Mouse (Mus musculus): ENCODE data around the gene Kcnj3.

The Kcnj3 gene

DNA sequence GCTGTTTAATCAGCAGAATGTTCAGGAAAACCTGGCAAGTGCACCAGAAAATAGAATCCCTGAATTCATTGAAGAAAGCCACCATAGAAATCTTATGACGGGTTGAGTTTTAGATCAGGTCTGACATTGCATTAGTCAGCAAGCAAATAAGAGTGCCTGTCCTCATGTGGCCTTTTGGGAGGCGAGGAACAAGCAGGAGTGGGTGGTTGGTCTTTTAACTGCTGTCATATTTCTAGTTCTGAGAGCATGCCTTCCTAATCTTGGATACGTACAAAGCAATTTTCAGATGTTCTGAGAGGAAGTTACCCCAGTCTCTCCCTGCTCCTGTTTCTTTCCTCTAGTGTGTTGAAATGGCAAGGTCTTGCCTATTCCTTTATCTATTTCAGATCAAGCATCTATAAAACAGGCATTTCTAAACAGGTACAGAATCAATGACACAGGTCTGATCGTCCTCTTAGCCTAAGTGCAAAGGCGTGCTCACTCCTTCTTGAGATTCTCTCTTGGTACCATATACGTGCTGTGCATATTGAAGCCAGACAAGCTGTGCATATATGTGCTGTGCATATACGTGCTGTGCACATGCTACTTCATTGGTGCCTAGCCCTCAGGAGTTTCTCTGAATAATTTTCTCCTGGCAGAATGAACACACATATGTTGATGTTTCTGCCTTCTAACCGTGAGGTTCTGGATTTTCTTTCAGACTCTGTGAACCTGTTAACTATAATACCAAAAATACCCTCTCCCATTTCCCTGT is 97.1 kb downstream of the Kcnj3 start:
- no peak for DNase-seq

GRCm38 (mm10) chr2:55534946-55535345 is 99.2 kb downstream of the Kcnj3 start:
- DNase-seq, result no peak

- no peak for DNase-seq
Measured at GRCm38 (mm10) chr2:55535482-55535881, 99.7 kb downstream of the Kcnj3 start.

- DNase-seq, result no peak
Measured at GRCm38 (mm10) chr2:55547612-55548011, 111.8 kb downstream of the Kcnj3 start.

GRCm38 (mm10) chr2:55558368-55558985 is 122.7 kb downstream of the Kcnj3 start:
- DNase-seq, result no peak

GRCm38 (mm10) chr2:55569291-55569690 is 133.5 kb downstream of the Kcnj3 start:
- DNase-seq, result no peak

- no peak for DNase-seq
Measured at GRCm38 (mm10) chr2:55571425-55571824, 135.7 kb downstream of the Kcnj3 start.

DNA sequence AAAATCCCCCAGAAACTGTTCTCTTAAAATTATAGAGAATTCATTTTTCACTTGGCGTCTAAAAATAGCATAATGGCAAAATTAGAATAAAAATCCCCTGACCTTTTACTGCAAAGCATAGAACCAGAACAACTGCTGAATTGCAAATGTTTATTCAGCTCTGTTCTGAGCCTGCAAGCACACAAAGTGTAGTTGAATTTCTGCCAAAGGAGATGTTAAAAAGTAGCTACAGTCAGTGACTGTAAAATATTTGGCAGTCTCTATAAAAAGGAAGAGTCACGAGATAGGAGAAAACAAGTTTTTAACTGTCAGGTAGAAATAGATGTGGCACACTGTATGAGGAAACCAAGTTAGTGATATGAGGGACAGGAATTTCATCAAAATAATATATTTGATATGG is 144.5 kb downstream of the Kcnj3 start:
- no peak for DNase-seq

- no peak for DNase-seq
Measured at GRCm38 (mm10) chr2:55591226-55591988, 155.6 kb downstream of the Kcnj3 start.
